Mouse (Mus musculus) heart, adult 9 months (tissue): ENCODE measurements around the gene Lcmt1.

Source experiments
- DNase-seq, 2 experiments: peaks; one replicate each; pipeline ENCODE4 v3.0.0; 2022; ENCODE audit warnings: low spot score in 2 of 2

Lcmt1 gene

DNA sequence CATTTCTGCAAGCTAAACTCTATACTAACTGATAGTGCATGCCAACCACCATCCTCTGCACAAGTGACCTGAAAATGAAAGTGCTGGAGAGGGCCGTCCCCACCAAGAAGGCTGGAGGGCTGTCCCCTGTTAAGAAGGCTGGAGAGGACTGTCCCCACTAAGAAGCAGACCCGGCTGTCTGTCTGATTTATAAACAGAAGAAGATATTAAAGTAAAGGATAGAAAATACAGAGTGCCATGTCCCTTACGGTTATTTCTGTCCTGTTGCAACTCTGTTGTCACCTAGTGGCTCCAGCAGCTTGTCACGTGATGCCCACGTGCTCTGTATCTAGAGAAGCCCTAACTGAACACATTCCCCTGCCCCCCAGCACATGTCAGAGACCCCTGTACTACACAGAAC is 9.4 kb upstream of the Lcmt1 start:
- DNase-seq = no peak

DNA sequence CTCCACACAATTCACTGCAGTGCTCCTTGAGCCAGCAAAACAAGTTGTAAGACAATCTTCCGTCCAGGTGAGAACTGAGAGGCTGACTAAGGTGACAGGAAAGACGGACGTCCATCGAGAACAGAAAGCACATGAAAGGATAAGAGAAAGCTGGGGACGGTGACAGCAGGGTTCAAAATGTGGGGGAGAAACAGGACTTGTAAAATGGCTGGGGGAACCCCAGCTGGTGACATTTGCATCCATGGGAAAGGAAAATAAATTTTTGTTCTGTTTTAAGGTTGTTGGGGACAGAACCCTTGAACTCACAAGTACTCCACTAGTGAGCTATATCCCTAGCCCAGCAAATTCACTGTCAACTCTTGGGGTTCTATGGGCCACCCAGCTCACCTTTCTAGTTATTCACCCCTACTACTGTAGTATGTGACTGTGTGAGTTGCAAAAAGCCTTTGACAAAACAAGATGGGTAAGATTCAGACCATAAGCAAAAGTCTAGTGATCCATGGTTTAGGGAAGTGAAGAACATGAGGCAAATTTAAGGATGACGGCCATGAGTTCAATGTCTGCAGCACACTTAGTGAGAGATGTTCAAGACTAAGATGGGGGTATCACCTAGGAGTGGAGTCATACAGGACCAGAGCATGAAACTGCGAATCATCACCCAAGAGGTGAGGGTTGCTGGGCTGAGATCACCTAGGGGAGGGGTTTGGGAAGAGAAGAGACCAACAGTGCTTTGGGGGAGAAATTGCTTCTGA is 8.2 kb upstream of the Lcmt1 start:
- DNase-seq = no peak

DNA sequence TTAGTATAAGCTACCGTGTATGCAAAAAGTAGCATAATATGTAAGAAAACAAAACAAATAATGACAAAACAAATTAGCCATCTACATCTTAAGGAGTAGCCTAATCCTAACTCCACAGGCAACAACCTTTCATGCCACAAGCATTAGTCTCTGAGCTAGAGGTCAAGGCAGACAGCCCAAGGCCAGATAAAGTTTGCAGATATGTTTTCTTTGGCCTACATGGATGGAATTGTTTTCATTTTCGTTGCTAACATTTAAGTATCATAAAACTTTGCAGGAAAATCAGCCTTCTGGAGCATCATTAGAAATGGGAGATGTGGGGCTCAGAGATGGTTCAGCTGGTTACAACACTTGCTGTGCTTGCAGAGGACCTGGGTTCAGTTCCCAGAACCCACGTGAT is 6.8 kb upstream of the Lcmt1 start:
- DNase-seq = no peak

DNA sequence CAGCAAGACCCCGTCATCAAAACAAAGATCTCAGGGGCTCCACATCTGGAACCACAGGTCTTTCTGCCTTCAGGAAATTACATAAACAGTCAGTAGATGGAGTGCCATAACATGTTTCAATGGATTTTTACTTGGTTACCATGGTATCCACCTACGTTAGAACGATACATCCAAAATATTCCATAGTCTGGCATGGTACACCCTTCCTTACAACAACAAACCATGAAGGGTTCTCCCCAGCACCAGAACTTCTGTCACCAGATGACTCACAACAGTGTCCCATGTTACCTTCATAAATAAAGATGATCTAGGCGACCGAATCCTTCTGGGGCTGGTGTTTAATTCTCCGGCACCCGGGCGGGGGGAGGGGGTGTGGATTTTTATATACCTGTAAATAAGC is 5.6 kb upstream of the Lcmt1 start:
- no peak for DNase-seq

DNA sequence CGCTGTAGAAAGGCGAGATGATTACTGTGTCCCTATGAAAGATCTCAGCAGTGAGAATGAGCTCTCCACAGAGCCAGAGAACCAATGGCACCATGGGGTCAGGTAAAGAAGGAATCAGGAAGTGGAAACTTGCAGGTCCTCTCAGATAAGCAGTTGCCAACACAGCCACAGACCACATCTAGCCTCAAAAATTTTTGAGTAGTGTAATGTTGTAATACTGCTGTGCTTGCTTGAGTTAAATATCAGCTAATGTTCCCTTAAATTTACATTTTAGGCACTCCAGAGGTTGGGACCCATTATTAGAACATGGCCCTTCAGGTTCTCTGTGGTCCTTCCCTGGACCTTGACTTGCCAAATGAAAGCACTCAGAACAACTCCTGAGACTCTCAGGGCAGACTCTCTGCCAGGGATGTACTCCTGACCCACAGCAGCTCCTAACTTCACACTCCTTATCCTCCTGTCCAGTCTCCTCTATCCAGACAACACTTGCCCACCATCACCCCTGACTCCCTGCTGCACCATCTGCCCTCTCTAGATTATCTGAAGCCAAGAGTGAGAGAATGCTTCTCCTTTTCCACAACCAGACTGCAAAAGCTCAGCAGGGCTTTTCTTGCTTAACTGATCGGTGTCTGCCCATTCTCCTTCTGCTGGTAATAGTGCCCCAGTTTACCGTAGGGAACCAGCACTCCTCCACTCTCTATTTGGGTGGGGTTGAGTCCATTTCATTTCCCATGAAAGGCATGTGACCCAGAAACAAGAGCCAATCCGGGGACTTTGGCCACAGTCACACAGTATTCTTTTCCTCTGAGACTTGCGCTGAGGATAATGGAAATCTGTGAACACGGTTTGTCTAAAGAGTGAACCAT is 3.5 kb upstream of the Lcmt1 start:
- DNase-seq = no peak

DNA sequence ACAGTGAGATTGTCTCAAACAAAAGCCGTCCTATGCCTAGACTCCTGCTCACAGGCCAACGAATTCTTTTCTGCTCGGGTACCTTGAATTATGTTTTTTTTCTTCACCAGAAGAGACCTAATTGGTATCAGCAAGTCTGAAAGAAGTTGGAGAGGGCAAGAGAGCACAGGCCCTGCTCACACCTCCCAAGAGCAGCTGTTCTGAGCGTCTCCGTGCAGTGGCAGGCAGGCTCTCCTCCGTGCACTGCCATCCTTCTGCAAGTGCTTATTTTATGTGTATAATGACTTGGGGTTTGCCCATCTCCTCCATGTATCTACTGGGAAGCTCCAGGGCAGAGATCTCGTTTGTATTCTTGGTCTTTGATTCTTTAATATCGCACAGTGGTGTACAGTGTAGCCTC is 2.8 kb upstream of the Lcmt1 start:
- DNase-seq = no peak

DNA sequence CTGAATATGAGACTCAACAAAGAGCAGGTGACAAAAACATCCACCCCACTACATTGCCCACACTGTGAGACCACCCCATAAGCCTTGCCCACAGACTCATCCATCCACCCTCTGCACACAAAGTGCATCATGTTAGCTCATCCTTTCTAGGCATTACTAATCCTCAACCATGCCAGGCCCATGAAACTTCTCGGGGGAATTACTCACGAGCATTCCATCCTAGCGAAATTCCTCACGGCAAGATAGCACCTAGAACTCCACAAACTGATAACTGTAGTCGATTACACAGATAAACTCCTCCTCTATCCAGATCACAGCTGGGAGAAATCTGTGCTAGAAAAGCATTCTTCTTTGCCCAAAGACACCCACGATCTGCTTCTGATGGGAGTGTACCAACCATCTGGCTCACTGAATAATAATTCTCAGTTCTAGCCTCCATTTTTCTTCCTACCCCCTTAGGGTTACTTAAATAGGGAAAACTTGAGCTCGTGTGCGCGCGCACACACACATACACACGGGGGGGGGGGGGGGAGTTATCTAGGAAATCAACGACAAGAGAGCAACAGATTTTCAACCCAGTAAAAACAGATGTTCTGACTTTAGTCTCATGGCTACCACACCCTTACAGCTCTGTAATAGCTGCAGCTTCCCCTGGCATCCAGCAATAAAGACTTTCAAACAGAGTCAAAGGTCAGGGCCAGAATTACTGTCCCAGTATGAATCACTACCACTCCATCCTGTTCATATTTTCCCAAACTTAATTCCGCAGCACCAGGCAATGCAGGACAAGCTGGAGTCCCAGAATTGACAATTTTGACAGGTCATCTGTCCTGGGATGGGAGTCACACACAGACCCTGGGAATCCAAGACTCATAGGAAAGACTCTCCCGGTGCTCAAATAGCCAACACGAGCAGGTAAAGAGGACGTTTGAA is 2.1 kb upstream of the Lcmt1 start:
- DNase-seq = no peak

DNA sequence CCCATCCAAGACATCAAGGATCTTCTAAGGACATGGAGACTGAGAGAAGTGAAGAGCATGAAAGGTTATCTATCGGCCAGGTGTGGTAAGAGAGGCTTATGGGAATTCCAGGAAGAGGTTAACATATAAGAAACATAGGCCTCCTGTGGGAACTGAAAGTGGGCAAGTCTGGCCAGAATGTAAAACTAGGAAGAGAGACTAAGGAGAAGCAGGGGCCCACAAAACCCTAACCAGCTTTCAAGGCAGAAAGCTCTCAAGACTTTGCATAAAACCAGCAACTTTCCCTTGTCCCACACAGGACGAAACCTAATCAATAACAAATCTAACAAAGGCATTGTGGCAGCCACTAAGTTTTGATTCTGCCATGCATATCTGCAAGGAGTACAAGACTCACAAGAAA is 1.4 kb upstream of the Lcmt1 start:
- DNase-seq = no peak

DNA sequence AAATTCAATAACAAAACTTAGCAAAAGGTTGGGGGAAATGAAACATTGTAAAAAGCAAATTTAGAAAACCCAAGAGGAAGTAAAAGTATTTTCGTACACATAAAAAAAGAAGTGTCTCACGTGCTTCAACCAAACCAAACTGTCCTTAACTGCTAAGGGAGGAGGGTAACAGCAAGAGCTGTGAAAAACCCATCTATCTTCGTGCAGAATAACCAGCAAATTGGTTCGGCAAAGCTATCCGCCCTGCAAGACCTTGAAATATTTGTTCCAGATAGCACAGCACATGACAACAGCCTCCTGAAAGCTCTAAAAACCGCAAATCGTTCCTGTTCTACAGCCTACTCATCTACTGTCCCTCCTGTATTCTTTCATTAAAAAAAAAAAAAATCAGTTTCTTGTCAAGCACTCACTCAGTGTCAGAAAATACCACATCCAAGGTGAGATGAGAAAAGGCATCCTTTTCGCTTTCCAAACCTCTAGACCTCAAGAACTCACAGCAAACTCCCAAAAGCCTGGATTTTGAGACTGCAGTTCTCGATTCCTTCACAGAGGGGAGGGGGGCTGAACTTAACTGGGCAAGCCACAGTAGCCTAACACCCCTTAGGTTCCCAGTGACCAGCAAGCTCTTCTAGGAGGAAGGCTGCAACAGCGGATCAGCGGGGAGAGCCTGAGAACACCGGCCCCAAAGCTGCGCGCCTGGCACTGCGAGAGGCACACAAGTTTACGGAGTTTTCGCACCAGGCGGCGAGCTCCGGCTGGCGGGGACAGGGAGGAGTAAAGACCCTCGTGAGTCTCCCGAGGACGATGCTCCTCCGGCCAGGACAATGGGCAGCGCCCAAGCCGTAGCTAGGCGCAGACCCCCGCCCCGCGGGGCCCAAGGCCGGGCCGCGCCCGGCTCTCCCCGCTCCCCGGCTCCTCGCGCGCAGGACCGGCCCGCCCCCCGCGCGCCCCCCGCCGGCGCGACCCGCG is 522 bp upstream of the Lcmt1 start:
- DNase-seq = peak in 1 of 2 experiments; percentile 42

DNA sequence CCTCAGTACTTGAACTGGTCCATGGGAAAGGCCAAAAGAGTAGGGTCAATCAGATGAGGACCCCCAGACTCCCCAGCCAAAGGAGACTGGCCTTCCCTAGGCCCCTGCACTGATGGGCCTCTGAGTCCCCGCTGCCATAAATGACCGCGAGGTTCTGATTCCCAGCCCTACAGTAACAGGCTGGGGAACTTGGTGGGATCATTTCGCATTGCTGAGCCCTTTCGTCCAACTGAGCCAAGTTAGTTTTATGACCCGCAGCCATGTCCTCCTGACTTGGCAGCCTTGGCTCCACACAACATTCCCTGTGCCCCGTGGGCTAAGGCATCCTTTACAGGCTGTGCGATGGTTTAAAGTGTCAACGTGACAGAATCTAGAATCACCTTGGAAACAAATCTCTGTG is 1.1 kb downstream of the Lcmt1 start:
- DNase-seq = no peak

DNA sequence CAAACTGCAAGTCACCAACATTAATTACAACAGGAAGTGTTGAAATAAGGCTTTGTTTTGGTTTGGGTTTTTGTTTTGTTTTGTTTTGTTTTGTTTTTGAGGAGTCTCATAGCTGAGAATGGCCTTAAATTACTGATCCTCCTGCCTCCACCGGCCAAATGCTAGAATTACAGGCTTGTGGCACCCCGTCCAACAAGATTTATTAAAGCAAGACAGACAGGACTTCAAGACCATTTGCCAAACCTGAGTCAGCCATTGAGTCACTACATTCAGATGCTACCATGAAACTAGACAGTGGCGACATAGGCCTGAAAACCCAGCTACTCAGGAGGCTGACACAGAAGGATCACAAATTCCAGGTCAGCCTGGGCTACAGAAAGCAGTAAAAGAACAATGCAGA is 1.9 kb downstream of the Lcmt1 start:
- DNase-seq = no peak

DNA sequence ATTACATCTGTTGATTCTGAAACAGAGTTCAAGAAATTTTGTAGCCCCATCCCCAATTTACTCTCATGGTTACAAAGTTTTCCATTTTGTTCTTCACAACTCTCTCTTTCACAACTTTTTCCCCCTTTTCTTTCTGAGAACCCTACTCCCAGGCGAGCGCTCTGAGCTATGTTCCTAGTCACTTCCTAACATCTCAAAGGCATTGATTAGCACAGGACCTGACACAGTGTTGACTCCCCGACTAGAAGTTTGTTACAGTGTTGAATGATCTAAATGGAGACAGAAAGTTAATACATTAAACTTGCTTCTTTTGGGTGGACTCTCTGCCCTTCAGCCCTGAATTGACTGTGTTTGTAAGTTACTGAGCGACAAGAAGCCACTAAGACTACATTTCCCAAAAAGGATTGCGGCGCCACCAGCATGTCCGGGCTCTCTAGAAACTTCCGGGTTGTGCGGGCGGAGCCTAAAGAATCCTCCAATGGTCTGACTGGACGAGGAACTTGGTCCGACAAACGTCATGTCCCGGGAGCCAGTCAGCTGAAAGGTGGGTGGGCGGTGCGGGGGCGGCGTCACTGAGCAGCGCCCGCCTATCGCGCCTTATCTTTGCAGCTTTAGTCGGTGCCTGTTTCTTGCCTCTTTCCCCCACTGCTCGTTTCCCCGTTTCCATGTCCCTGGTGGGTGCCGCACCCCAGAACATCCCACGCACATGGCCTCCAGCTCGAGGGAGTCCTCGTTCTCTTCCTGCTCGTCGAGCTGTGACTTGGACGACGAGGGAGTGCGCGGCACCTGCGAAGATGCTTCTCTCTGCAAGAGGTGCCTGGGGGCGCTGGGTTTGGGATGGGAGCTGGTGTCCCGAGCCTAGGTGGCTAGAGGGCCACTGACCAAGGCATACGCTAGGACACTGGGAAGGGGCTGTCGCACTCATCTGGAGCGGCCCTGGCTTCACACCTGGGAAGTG is 8.1 kb downstream of the Lcmt1 start:
- peak; percentile 96 for DNase-seq

DNA sequence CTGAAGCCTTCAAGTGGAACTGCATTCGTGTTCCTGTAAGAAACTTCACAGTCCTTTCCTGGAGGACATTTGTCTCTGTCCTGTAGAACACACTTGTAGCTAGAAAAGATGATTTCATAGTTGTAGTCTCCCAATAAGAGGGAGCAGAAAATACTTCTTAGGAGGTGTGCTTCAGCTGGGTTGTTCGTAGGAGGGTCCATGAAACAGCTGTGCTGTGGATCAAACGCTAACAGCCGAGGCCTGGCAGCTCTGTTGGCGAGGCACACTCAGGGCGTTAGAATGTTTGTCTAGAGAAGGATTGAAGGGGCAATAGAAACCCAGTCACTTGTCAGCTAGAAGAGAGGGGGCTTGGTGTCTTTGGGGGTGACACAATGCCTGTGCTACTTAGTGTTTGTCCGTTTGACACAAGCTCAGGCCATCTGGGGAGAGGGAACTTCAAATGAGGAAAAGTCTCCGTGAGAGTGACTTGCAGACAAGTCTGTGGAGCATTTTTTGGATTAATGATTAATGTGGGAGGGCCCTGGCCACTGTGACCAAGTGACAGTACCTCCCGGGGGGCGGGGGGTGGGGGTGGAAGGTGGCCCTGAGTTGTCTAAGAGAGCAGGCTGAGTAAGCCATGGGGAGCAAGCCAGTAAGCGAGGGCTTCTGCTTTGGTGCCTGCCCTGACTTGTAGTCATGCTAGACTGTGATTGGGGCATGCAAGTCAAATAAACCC is 16.3 kb downstream of the Lcmt1 start:
- no peak for DNase-seq

DNA sequence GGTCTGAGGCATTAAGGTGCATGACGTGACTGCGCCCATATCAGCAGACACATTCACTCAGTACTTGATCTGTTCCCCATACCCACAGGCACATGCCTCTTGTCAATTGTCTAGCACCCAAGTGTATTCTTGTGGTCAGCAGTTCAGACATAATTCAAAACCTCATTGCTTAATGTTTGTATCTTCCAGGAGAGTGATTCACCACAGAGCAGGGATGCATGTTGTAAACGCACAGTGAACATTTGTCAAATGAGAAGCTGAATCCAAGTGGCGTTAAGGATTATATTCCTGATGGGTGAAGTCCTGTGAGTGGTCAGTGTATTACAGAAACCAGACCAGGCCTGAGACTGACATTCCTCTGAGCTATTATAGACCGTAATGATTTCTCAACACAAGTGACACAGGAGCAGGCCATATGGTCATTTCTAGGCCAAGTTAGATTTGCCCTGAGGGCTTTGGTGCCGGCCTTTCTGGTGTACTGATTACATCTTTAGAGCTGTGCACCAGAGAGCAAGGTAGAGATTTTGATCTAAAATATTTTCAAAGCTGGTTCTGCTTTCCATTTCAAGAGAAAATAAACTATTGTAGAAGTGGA is 20.2 kb downstream of the Lcmt1 start:
- DNase-seq = no peak

DNA sequence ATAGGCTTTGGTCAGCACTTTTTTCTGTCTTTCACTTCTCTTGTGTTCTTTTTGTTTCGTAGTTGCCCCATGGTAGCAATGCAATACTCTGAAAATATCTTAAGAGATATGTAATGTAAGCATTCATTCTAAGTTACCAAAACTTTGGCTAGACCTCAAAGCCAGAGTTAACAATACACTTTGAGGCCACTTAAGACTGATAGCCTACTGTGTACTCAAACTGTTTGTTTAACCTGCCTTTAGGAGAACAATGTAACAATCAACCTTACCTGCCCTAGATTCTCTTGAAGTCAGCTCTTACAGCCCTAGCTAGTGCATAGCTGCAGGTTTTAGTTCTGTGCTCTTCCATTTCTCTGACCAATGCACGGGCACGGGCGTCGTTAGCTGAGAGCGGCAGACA is 24.7 kb downstream of the Lcmt1 start:
- no peak for DNase-seq

DNA sequence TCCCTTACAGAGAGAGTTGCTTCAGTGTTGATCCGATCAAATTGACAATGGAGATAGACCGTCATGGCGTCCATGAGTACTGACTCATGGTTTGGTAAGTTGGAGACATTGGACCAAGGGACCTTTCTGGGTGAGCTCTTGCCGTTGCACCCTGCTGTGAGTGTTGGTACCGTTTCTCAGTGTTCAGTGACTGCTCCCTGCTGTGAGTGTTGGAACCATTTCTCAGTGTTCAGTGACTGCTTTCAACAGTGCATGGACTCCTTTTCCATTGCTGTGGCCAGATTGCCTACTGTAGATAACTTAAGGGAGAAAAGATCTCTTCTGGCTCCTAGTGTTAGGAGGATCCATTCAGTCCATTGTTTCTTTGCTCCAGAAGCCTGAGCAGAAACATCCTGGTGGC is 27.3 kb downstream of the Lcmt1 start:
- DNase-seq = no peak

DNA sequence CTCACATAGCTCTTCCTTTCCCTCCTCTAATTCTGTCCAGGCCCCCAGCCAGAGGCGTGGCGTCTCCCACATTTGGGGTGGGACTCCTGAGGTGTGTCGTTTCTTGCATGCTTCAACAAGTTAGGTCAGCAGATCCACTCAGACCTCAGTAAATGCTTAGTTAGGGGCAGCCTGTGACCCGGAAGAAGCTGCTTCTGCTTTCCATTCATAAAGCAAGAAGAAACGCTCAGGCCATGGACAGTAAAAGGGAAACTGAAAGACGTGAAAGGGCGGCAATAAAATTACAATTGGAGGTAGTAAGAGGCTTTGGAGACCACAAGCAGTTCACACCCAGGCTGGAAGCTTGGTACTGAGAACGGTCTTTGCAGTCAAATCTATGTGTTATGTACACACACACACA is 27.8 kb downstream of the Lcmt1 start:
- DNase-seq = peak in 1 of 2 experiments; percentile 6

DNA sequence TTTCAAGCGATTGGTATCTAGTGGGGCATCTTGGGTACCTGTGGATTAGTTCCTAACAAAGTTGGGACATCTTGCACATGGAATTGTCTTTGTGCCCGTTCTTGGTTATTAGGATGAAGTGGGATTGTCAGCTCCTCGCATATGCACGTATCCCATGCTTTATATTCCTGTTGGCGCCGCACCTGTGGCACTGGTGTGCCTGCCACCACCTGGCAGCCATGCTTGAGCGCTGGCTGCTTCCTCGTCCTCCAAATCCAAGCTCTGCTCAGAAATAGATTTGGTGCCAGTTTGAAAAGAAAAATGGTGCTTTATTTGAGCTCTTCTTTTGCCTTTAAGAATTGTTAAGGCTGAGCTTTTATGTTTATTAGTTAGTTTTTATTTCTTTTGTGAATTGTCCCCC is 28.3 kb downstream of the Lcmt1 start:
- no peak for DNase-seq

DNA sequence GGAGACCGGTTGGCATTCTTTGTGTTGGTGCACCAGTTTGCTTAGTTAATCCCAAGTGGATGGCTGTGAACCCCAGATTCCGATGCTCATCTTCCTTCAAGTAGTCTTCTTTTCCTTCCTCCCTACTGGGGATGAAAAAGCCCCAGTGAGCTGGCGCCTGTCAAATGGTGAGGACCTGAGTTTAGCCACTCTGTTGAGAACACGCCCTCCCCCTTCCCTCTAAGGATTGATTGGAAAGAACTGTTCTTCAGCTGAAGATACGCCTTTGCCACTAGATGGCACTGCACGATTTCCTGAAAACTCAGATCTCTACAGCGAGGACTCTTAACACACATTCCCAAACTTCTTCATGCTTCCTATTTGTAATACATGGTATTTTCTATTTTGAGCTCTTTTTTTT is 29.2 kb downstream of the Lcmt1 start:
- peak; percentile 21 to 54 for DNase-seq
